22 mouse cellular contexts compared by ENCODE assay signal in genomic region chr9:83239097-83239496, GRCm38 (mm10).
DNase-seq lines count a peak whose midpoint lies in the region; ATAC-seq and TF ChIP-seq lines count a peak whose summit lies in the region.
"Had no signal": no experiment of that assay in that cellular context is flagged by ENCODE, and none has a peak within 500 bp of the region (broad histone marks: within the 10 kb centered on the region; RNA-seq: fewer than 3 reads in every experiment).

No protein-coding gene starts in this region.

- TF ChIP-seq POLR2A in CH12.LX (IDR thresholded peaks at IDR 0.05; ENCODE audit: low read depth, low read length): no peak

- H3K4me2 ChIP-seq in CH12.LX (ENCODE audit: insufficient read depth, low read depth, poor library complexity, severe bottlenecking): no peak overlapping the region
- H3K4me2 ChIP-seq: embryonic facial prominence, embryonic 15.5 days; heart, embryonic 15.5 days; limb, embryonic 13.5 days; midbrain, embryonic 13.5 days; neural tube, embryonic 12.5 days had no signal

- H3K27me3 ChIP-seq in CH12.LX (replicated peaks) (no peaks in the 10 kb centered on the region), G1E (ENCODE audit: insufficient read depth, low read length) (no peaks in the 10 kb centered on the region)
- H3K27me3 ChIP-seq: embryonic facial prominence, embryonic 15.5 days; heart, embryonic 15.5 days; limb, embryonic 13.5 days; midbrain, embryonic 13.5 days; neural tube, embryonic 12.5 days had no signal

- intact Hi-C loops in left cerebral cortex, adult 2 months (cut with DNase I): no loop called here

- TF ChIP-seq EP300 in CH12.LX (IDR thresholded peaks at IDR 0.05; ENCODE audit: low read length): no peak

- no peak for DNase-seq in left cerebral cortex, adult 2 months (ENCODE audit: extremely low spot score in 1 of 2, low spot score in 2 of 2)
- no peak for DNase-seq in left cerebral cortex, adult 18-20 months (ENCODE audit: low spot score in 2 of 2)
- DNase-seq in CH12.LX (ENCODE audit: extremely low read depth): peak; percentile 1
- DNase-seq in G1E (ENCODE audit: low spot score): no peak
- peak; percentile 14 for DNase-seq in testis, postnatal 14 days (ENCODE audit: low spot score)
- DNase-seq in layer of hippocampus, postnatal 10 days (ENCODE audit: low spot score in 2 of 2): no peak
- DNase-seq in spleen, adult 12 weeks (ENCODE audit: low spot score): no peak
- DNase-seq: cerebellum, adult 18-20 months; cerebellum, postnatal 25 days; gastrocnemius, postnatal 10 days; heart, adult 18-20 months; heart, postnatal 4 days; kidney, adult 2 months; kidney, postnatal 14 days; right cerebral cortex, postnatal 4 days had no signal

- TF ChIP-seq RAD21 in CH12.LX (IDR thresholded peaks at IDR 0.05; ENCODE audit: low read depth, low read length): no peak; the same call in 1 of the 2 replicates

- in situ Hi-C loops in CH12.LX (cut with MboI; ENCODE audit: low pct_ligation_motif_present, low pct_unique_long_range_greater_than_20kb, low sequenced_read_pairs): loop anchor here (25.0 kb wide), 1 partner anchor 373 kb away; no protein-coding TSS in a partner anchor

- no peak overlapping the region for H3K9ac ChIP-seq in CH12.LX (ENCODE audit: insufficient read depth, low read depth)
- H3K9ac ChIP-seq: embryonic facial prominence, embryonic 15.5 days; heart, embryonic 15.5 days; limb, embryonic 13.5 days; liver, embryonic 14.5 days; midbrain, embryonic 13.5 days; neural tube, embryonic 12.5 days had no signal

- TF ChIP-seq CTCF in left cerebral cortex, adult 2 months (IDR thresholded peaks at IDR 0.05): peak; percentile 16; the same call in 1 of the 2 replicates
- TF ChIP-seq CTCF in CH12.LX (conservative IDR thresholded peaks at IDR 0.05 in 1 of 2, IDR thresholded peaks at IDR 0.05 in 1 of 2; ENCODE audit: low read depth in 2 of 2, low read length in 2 of 2): peak; percentile 29 to 46
- peak; percentile 24; the same call in 1 of the 2 replicates for TF ChIP-seq CTCF in G1E (IDR thresholded peaks at IDR 0.05; ENCODE audit: low read depth, low read length)

- no peaks in the 10 kb centered on the region for H3K9me3 ChIP-seq in CH12.LX (replicated peaks; ENCODE audit: low read length)
- no peaks in the 10 kb centered on the region for H3K9me3 ChIP-seq in G1E (replicated peaks)
- H3K9me3 ChIP-seq: embryonic facial prominence, embryonic 15.5 days; limb, embryonic 13.5 days; midbrain, embryonic 13.5 days; neural tube, embryonic 12.5 days had no signal

- H3K27ac ChIP-seq in left cerebral cortex, adult 2 months: no peak overlapping the region
- no peak overlapping the region for H3K27ac ChIP-seq in CH12.LX (ENCODE audit: insufficient read depth, low read depth)
- H3K27ac ChIP-seq: embryonic facial prominence, embryonic 15.5 days; heart, embryonic 15.5 days; limb, embryonic 13.5 days; liver, embryonic 14.5 days; midbrain, embryonic 13.5 days; neural tube, embryonic 12.5 days had no signal

- H3K79me2 ChIP-seq in CH12.LX (replicated peaks; ENCODE audit: control insufficient read depth, extremely low read depth, insufficient read depth, poor library complexity, severe bottlenecking): no peaks in the 10 kb centered on the region

- H3K4me1 ChIP-seq in CH12.LX (ENCODE audit: control insufficient read depth in 1 of 2, insufficient read depth in 2 of 2) (no peaks in the 10 kb centered on the region), G1E (ENCODE audit: insufficient read depth, low read depth, low read length) (no peaks in the 10 kb centered on the region)
- H3K4me1 ChIP-seq: embryonic facial prominence, embryonic 15.5 days; heart, embryonic 15.5 days; limb, embryonic 13.5 days; midbrain, embryonic 13.5 days; neural tube, embryonic 12.5 days had no signal

- no peak for ATAC-seq in G1E (ENCODE audit: extremely low read depth, insufficient number of reproducible peaks, low FRiP score, poor library complexity, severe bottlenecking)
- ATAC-seq: hindbrain, embryonic 16.5 days; midbrain, embryonic 13.5 days had no signal

- no peaks in the 10 kb centered on the region for H3K36me3 ChIP-seq in CH12.LX (replicated peaks in 1 of 2; ENCODE audit: control insufficient read depth in 1 of 2, insufficient read depth in 1 of 2, low read length in 1 of 2)
- H3K36me3 ChIP-seq in G1E (replicated peaks): no peaks in the 10 kb centered on the region
- H3K36me3 ChIP-seq: embryonic facial prominence, embryonic 15.5 days; heart, embryonic 15.5 days; limb, embryonic 13.5 days; midbrain, embryonic 13.5 days; neural tube, embryonic 12.5 days had no signal

- H3K4me3 ChIP-seq in left cerebral cortex, adult 2 months: no peak overlapping the region
- H3K4me3 ChIP-seq in CH12.LX (replicated peaks in 1 of 3; ENCODE audit: low read depth in 2 of 3, low read length in 2 of 3, poor library complexity in 1 of 3) (no peak overlapping the region), G1E (ENCODE audit: low read depth, low read length) (no peak overlapping the region)
- H3K4me3 ChIP-seq: embryonic facial prominence, embryonic 15.5 days; heart, embryonic 15.5 days; limb, embryonic 13.5 days; midbrain, embryonic 13.5 days; neural tube, embryonic 12.5 days had no signal

- dilution Hi-C loops in CH12.LX (cut with MboI; ENCODE audit: extremely low pct_ligation_motif_present, extremely low pct_unique_long_range_greater_than_20kb, low sequenced_read_pairs): no loop called here

TF ChIP-seq in CH12.LX, 34 proteins besides CTCF, POLR2A, EP300 and RAD21:
- TF ChIP-seq SMC3 (IDR thresholded peaks at IDR 0.05; ENCODE audit: low read depth, low read length): peak; percentile 11; the same call in 1 of the 2 replicates
- TF ChIP-seq RCOR1 (conservative IDR thresholded peaks at IDR 0.05; ENCODE audit: low read depth, low read length): no peak
- no peak for TF ChIP-seq HCFC1 (IDR thresholded peaks at IDR 0.05; ENCODE audit: low read depth, low read length)
TF ChIP-seq in CH12.LX: peak in this region for 1.

Comparison
In these comparisons a context has a peak if more than half of its experiments do, and no peak if none do; other contexts are left out.
1. DNase-seq: peak in CH12.LX (single experiment) and testis, postnatal 14 days (single experiment); none in left cerebral cortex, adult 2 months (0 of 2), left cerebral cortex, adult 18-20 months (0 of 2), G1E (single experiment), layer of hippocampus, postnatal 10 days (0 of 2) and spleen, adult 12 weeks (single experiment).
2. Peak in every context shown above with its lines, with median percentiles within 50 percentile points of each other: CTCF ChIP-seq.